Mouse (Mus musculus) thymus, adult 2 months (tissue): ENCODE results near the gene Cd160. TPM values are rescaled to one million over a fixed set of nuclear protein-coding genes. Genes with fewer than 3 reads are reported as not detected.

ENCODE experiments used
- DNase-seq: peaks from one replicate; pipeline ENCODE4 v3.0.0; 2021
- H3K27ac ChIP-seq: fragments of 200-500 bp; 2 replicates; pipeline ENCODE4 v1.5.1; 2012; ENCODE audit warnings: low read length, control low read depth; ENCODE audit not compliant: control insufficient read depth, insufficient read depth
- H3K27me3 ChIP-seq: fragments of 200-500 bp; 2 replicates; pipeline ENCODE4 v1.6.1; 2012; ENCODE audit warnings: mild to moderate bottlenecking, low read length, moderate library complexity, mixed read lengths; ENCODE audit not compliant: control insufficient read depth, insufficient read depth
- H3K36me3 ChIP-seq: fragments of 200-500 bp; 2 replicates; pipeline ENCODE4 v1.6.1; 2012; ENCODE audit warnings: mild to moderate bottlenecking, low read length, moderate library complexity; ENCODE audit not compliant: control insufficient read depth, insufficient read depth
- H3K4me1 ChIP-seq: fragments of 200-500 bp; replicated peaks from 2 replicates; pipeline ENCODE4 v1.6.1; 2012; ENCODE audit warnings: low read length; ENCODE audit not compliant: control insufficient read depth, insufficient read depth
- H3K4me3 ChIP-seq: fragments of 200-500 bp; 2 replicates; pipeline ENCODE4 v1.5.1; 2012; ENCODE audit warnings: mild to moderate bottlenecking, low read length, control low read depth, moderate library complexity; ENCODE audit not compliant: control insufficient read depth, insufficient read depth
- CTCF ChIP-seq: fragments of 200-500 bp; IDR thresholded peaks from 2 replicates; pipeline ENCODE4 v1.5.1; 2012; ENCODE audit warnings: mild to moderate bottlenecking, control low read depth, low read length, moderate library complexity, borderline replicate concordance; ENCODE audit not compliant: control insufficient read depth, poor library complexity, insufficient read depth; ENCODE audit errors: extremely low read depth
- POLR2A ChIP-seq: fragments of 200-500 bp; IDR thresholded peaks from 2 replicates; pipeline ENCODE4 v1.6.1; 2012; ENCODE audit warnings: mild to moderate bottlenecking, low read length, control low read depth, moderate library complexity; ENCODE audit not compliant: control insufficient read depth, poor library complexity, insufficient read depth; ENCODE audit errors: extremely low read depth
- WGBS: fragments of 180-500 bp; shearing (Covaris S2); methylation state at CpG from one replicate; pipeline ENCODE4 v1.1.7; 2018; 5-methylcytosine and 5-hydroxymethylcytosine counted together
- polyA plus RNA-seq: library from polyadenylated mRNA; depleted of rRNA; stranded (reverse); fragments of >200 nt; gene quantifications from 2 replicates; pipeline ENCODE4 v1.2.3, GENCODE M21; 2012

Cd160 gene
- polyA plus RNA-seq, 1 experiment, result 2.7 TPM

GRCm38 (mm10) chr3:96823701-96824100 is 5.5 kb downstream of the Cd160 start:
- Histone ChIP-seq H3K4me1 (no peaks in the 10 kb centered on the region), H3K4me3 (no peak overlapping the region), H3K36me3 (no peaks in the 10 kb centered on the region), H3K27me3 (no peaks in the 10 kb centered on the region), H3K27ac (no peak overlapping the region)
- 78% methylated on average over 3 of the region's 3 CpGs for WGBS
- TF ChIP-seq POLR2A (no peak), CTCF (no peak)
- no peak for DNase-seq

GRCm38 (mm10) chr3:96821581-96821980 is 7.6 kb downstream of the Cd160 start:
- Histone ChIP-seq H3K36me3 (no peaks in the 10 kb centered on the region), H3K27ac (no peak overlapping the region), H3K4me1 (no peaks in the 10 kb centered on the region), H3K27me3 (no peaks in the 10 kb centered on the region), H3K4me3 (no peak overlapping the region)
- TF ChIP-seq CTCF (no peak), POLR2A (no peak)
- WGBS, result 90% methylated on average over 4 of the region's 4 CpGs
- DNase-seq, result no peak

GRCm38 (mm10) chr3:96820116-96820915 is 8.8 kb downstream of the Cd160 start:
- H3K4me3 ChIP-seq, result no peak overlapping the region
- H3K36me3 ChIP-seq, result no peaks in the 10 kb centered on the region
- H3K27ac ChIP-seq, result no peak overlapping the region
- no peaks in the 10 kb centered on the region for H3K27me3 ChIP-seq
- no peak for DNase-seq
- 85% methylated on average over 6 of the region's 6 CpGs for WGBS
- 0 out of 2 replicates have a peak, but pooled peaks cover 6% of the 10 kb centered on the region for H3K4me1 ChIP-seq
- TF ChIP-seq POLR2A (no peak), CTCF (no peak)

- peak; percentile 71 for DNase-seq
Measured at GRCm38 (mm10) chr3:96814342-96814741, 14.8 kb downstream of the Cd160 start.

GRCm38 (mm10) chr3:96813591-96814244 is 15.4 kb downstream of the Cd160 start:
- no peaks in the 10 kb centered on the region for H3K36me3 ChIP-seq
- DNase-seq, result no peak
- no peak overlapping the region; the same call in 1 of the 2 replicates for H3K27ac ChIP-seq
- TF ChIP-seq CTCF, result no peak
- no peak for TF ChIP-seq POLR2A
- H3K4me1 ChIP-seq, result peaks cover 24% of the 10 kb centered on the region
- H3K27me3 ChIP-seq, result no peaks in the 10 kb centered on the region
- H3K4me3 ChIP-seq, result peak overlapping the region; percentile 22
- 14% methylated on average over 7 of the region's 7 CpGs for WGBS

More at GRCm38 (mm10) chr3:96814342-96814741, 14.8 kb downstream of the Cd160 start:
- Histone ChIP-seq H3K27me3 (no peaks in the 10 kb centered on the region), H3K4me3 (no peak overlapping the region), H3K27ac (peak overlapping the region; percentile 25; the same call in 1 of the 2 replicates), H3K4me1 (peaks cover 24% of the 10 kb centered on the region), H3K36me3 (no peaks in the 10 kb centered on the region)
- no peak for TF ChIP-seq CTCF
- no peak for TF ChIP-seq POLR2A
- 7% methylated on average over 6 of the region's 6 CpGs for WGBS

- H3K4me3 ChIP-seq, result peak overlapping the region; percentile 22
Measured at GRCm38 (mm10) chr3:96813106-96813505, 16.0 kb downstream of the Cd160 start.

More at GRCm38 (mm10) chr3:96813106-96813505, 16.0 kb downstream of the Cd160 start:
- WGBS, result 5% methylated on average over 9 of the region's 9 CpGs
- Histone ChIP-seq H3K4me1 (peaks cover 24% of the 10 kb centered on the region), H3K27me3 (no peaks in the 10 kb centered on the region), H3K27ac (no peak overlapping the region), H3K36me3 (no peaks in the 10 kb centered on the region)
- TF ChIP-seq CTCF (no peak), POLR2A (no peak)
- DNase-seq, result peak; percentile 44
